Mouse (Mus musculus): Measurements from ENCODE around the gene Tcf7l2.

GRCm38 (mm10) chr19:55757403-55757802 lies 15.8 kb downstream of the Tcf7l2 start:
- TF ChIP-seq CTCF (IDR thresholded peaks at IDR 0.05; ENCODE audit: extremely low read depth, insufficient read length, insufficient replicate concordance, low read depth, low read length) (no peak), POLR2A (IDR thresholded peaks at IDR 0.05; ENCODE audit: low read depth, low read length) (no peak)
